Mouse (Mus musculus): ENCODE measurements around the gene Mto1.

DNA sequence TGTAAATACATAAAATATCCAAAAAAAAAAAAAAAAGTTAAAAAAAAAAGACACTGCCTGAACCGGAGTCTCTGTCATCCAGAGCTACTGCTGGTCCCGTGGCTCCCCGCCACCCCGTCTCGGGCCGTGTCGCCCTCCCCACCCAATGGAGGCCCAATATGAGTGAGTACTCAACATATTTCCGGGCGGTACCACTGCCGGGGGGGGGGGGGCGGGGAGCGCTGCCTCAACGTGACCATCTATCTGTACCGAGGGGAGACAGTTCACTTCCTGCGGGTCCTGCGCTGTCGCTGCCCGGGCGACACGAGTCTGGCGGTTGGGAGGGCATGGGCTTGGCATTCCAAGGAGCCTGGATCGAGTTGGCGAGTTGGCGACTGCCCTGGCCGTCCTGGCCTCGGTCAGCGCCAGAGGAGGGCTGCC lies 20.6 kb upstream of the Mto1 start:
- TF ChIP-seq GATA1 (IDR thresholded peaks at IDR 0.05; ENCODE audit: low read length) (no peak), TAL1 (IDR thresholded peaks at IDR 0.05; ENCODE audit: low read length) (no peak)

Data from erythroblast, embryonic 14.5 days (primary cell).